Mouse (Mus musculus): Measurements from ENCODE around the gene Pak2.

Pak2 gene

DNA sequence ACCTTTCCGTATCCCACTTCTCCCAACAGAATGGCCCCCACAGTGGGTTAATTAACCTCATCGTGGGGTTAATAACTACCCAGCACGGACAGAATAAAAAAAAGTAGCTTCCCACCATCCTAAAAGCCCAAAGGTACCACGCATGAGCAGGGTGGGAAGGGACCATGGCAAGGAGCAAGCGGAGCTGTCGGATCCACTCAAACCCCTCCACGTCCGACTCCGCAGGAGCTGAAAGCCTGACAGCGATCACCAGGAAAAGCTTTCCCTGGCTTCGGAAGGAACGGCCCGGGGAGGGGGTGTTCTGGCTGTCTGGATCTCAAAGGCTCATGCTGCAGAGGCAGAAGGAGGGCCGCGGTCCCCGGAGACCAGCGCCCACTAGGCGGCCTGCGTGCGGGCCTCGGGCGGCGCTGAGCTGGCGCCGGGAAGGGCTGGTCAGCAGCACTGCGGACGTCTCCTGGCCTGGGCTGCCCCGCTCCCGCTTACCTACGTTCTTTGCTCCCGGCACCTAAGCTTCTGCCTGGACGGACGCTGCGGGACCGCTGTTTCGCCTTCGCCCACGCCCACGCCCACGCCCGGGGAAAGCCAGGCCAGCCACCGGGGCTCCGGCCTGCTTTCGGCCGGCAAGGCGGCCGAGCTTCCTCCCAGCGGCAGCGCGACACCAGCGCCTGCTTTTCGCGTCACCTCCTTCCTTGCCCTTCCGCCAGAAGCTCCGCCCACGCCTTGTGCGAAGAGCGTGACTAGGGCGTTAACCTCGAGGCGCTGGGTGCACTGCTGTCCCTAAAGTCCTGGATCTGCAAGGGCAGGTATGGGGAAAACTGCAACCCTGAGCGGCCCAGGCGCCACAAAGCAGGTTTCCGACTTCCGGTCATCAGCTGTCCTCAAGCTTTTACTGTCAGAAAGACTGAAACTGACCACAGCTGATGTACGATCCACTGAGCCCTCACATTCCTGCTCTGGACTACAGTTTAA, 76.3 kb downstream of the Pak2 start, which contains the start of gene Senp5:
Gene Senp5, minus strand, starts transcription at position 779 of the 969 bp plus-strand sequence.
- peak; percentile 94 for DNase-seq (ENCODE audit: low read depth, low spot score)

GRCm38 (mm10) chr16:31996371-31996770, 82.8 kb downstream of the Pak2 start:
- DNase-seq (ENCODE audit: low read depth, low spot score), result no peak

GRCm38 (mm10) chr16:31993946-31994345, 85.2 kb downstream of the Pak2 start:
- no peak for DNase-seq (ENCODE audit: low read depth, low spot score)

GRCm38 (mm10) chr16:31993195-31993594, 85.9 kb downstream of the Pak2 start:
- no peak for DNase-seq (ENCODE audit: low read depth, low spot score)

- peak; percentile 48 for DNase-seq (ENCODE audit: low read depth, low spot score)
These were observed 87.1 kb downstream of the Pak2 start for GRCm38 (mm10) chr16:31992039-31992438.

GRCm38 (mm10) chr16:31980946-31981345, 98.2 kb downstream of the Pak2 start:
- no peak for DNase-seq (ENCODE audit: low read depth, low spot score)

DNA sequence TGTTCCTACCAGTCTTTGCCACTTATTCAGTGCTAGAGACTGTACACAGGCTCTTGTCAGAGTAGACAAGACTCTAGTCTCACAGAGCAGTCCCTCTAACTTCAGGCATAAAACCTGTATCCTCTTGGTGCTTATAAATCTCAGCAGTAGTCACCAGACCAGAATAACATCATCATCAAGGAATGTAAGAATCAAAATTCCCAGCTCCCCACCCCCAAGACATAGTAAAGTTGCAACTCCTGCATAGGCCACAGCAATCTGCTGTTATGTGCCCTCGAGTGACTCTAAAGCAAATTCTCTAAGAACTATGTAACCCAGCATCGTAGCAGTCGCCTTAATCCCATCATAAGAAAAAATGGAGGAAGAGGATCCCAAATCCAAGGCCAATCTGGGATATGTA, 99.6 kb downstream of the Pak2 start:
- no peak for DNase-seq (ENCODE audit: low read depth, low spot score)

- no peak for DNase-seq (ENCODE audit: low read depth, low spot score)
These were observed 103.9 kb downstream of the Pak2 start for GRCm38 (mm10) chr16:31975258-31975657.

All from CD4-positive, CD25-positive, alpha-beta regulatory T cell, adult 2 months (primary cell).